Mouse (Mus musculus): ENCODE results near the gene Aldh18a1.
"Not testable (repeated sequence)": the region's sequence is repeated elsewhere in the genome, so short reads cannot be mapped to it uniquely, and the experiment has no call there.

Gene Aldh18a1

DNA sequence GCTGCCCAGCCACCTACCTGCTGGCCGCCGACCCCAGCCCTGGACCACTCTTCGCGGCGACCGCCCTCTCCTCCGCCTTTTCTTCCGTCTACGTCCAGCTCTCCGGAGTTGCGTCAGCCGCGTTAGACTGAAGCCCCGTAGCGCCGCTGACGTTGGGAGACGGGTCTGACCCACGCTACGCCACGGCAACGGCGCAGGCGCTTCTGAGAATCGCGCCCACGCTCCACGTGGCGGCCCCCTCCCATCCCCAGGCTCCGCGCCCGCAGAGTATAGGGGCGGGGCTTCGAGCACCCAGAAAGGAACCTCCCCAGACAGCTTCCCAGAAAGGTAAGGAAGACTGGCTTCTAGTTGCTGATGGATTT, at the start of gene Aldh18a1:
Aldh18a1 (minus strand) TSS at position 171 of the 362 bp plus-strand sequence.
- DNase-seq: peak; percentile 96

- no peak for DNase-seq
Observed at GRCm38 (mm10) chr19:40637601-40638000, 49.3 kb upstream of the Aldh18a1 start.

GRCm38 (mm10) chr19:40637091-40637490, 48.8 kb upstream of the Aldh18a1 start:
- DNase-seq: no peak

DNA sequence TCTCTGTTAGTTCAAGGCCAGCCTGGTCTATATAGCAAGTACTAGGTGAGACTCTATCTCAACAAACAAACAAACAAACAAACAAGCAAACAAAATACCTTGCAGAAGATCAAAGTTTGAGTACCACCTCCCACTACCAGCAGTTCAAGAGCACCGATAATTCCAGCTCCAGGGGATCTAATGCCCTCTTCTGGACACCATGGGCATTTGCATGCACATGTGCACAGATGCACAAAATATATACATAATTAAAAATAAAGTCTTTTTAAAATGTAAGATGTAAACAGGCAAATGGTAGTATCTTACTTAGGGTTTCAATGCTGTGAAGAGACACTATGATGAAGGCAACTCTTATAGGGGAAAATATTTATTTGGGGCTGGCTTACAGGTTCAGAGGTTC, 44.9 kb upstream of the Aldh18a1 start:
- no peak for DNase-seq

DNA sequence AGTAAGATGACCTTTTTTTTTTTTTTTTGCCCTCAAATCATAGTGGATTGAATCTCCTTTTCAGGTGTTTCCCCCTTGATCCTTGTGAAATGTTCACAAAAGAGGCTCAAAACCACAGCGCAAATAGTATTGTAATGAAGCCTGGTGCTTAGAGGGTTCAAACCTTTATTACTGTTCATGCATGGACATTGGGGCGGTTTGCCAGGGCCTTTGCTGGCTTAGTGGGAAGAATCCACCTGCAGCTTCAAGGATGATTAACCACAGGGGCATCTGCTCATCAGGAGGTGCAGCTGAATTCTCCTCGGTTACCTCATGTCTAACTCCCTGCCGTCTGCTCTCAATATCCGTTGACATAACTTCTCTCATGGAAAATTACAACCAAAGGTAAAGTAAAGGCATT, 44.4 kb upstream of the Aldh18a1 start:
- DNase-seq: no peak

DNA sequence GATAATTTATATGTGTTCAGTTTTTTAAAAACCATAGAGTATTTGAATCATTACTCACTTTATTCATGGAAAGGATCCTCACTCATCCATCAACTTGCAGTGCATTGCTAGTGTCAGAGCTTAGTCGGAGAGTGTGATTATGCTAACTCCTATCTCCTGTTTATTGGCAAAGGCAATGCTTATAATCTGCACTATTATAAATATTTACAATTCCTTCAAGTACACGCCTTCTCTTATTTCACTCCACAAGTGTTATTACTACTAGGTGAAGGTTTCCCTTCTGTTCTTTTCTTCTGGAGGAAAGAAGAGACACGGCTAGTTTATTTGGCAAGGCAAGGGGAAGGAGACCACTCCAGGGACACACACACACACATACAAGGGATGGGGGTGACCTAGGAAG, 43.9 kb upstream of the Aldh18a1 start:
- DNase-seq: no peak

DNA sequence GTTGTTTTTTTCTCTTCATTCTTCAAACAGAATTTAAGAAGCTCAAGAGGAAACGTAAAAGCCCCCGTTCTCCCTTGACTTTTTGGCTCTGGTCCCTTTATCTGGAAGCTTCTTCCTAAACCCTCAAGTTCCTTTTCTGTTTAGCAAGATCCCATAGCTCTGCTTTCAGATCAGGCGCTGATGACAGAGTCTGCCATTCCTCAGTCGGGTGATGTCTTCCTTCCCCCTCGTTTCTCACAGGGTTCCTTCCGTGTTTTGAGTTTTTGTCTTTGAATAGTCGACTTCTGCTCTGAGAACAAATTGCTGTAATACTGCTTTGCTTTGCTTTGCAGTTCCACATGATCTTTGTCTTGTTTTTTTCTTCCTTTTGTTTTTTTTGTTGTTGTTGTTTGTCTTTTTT, 42.3 kb upstream of the Aldh18a1 start:
- DNase-seq: no peak

GRCm38 (mm10) chr19:40630096-40630495, 41.8 kb upstream of the Aldh18a1 start:
- DNase-seq: no peak

- DNase-seq: no peak
Observed at GRCm38 (mm10) chr19:40628950-40629349, 40.7 kb upstream of the Aldh18a1 start.

GRCm38 (mm10) chr19:40625935-40626334, 37.7 kb upstream of the Aldh18a1 start:
- DNase-seq: no peak

GRCm38 (mm10) chr19:40621616-40622015, 33.4 kb upstream of the Aldh18a1 start:
- DNase-seq: not testable (repeated sequence)

DNA sequence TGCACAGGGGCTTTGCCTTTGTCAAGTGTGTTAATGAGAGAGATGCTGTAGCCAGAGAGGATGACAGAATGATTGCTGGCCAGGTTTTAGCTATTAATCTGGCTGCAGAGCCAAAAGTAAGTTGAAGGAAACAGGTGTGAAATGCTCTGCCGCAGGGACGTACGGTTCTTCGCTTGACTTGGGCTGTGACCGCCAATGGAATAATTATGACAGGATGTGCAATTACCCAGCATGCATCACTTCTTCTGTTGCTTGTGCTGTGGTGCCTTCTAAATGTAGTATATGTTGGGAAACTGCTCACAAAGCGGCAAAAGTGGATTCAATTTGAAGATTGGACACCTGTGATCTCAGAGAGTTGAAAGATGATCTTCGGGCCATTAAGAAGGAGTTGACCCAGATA, 27.8 kb upstream of the Aldh18a1 start:
- DNase-seq: no peak

- no peak for DNase-seq
Observed at GRCm38 (mm10) chr19:40614811-40615210, 26.5 kb upstream of the Aldh18a1 start.

GRCm38 (mm10) chr19:40611830-40612506, 23.7 kb upstream of the Aldh18a1 start, which contains the start of the genes Tctn3 and Entpd1:
TSS of gene Tctn3 (minus strand) at chr19:40612233.
TSS of gene Entpd1 (plus strand) at chr19:40612366.
- DNase-seq: peak; percentile 95

- DNase-seq: no peak
Observed at GRCm38 (mm10) chr19:40607676-40608075, 19.4 kb upstream of the Aldh18a1 start.

GRCm38 (mm10) chr19:40605189-40605588, 16.9 kb upstream of the Aldh18a1 start:
- no peak for DNase-seq

DNA sequence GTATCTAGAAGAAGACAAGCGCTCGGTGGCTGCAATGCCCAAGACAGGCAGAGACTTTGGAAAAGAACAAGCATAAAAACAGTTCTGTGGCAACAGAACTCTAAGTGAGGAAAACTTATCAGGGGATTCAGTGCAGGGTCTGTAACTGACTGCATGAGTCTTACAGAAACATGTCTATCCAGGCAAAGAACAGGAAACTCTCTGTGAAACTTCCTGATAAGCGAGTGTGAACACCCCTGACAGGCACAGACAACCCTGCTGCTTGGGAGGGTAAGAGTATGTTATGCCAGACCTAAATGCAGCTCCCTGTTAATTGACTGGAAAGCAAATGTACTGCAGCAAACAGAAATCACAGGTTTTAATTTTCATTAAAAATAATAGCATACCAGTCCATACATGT, 13.6 kb upstream of the Aldh18a1 start:
- DNase-seq: no peak

GRCm38 (mm10) chr19:40600846-40601245, 12.6 kb upstream of the Aldh18a1 start:
- not testable (repeated sequence) for DNase-seq

DNA sequence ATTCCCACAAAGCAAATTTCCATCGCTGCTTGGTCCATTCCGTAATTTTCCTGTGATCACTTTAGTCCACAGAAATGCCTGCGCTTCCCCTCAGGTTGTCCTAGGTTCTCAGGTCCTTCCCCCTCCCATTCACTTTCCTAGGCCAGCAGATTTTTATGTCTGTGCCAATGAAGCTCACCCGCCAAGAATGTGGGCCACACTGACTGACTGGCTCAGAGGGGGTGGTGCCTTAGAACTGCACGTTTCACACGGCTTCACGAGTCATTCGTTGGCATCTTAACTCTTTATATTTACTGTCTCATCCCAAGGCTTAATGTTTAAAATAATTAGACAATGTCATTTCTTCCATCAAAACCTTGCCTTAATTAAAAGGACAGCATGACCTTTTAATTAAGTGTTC, 7.6 kb upstream of the Aldh18a1 start:
- no peak for DNase-seq

- no peak for DNase-seq
Observed at GRCm38 (mm10) chr19:40595231-40595630, 7.0 kb upstream of the Aldh18a1 start.

- DNase-seq: no peak
Observed at GRCm38 (mm10) chr19:40589530-40589880, 1.2 kb upstream of the Aldh18a1 start.

DNA sequence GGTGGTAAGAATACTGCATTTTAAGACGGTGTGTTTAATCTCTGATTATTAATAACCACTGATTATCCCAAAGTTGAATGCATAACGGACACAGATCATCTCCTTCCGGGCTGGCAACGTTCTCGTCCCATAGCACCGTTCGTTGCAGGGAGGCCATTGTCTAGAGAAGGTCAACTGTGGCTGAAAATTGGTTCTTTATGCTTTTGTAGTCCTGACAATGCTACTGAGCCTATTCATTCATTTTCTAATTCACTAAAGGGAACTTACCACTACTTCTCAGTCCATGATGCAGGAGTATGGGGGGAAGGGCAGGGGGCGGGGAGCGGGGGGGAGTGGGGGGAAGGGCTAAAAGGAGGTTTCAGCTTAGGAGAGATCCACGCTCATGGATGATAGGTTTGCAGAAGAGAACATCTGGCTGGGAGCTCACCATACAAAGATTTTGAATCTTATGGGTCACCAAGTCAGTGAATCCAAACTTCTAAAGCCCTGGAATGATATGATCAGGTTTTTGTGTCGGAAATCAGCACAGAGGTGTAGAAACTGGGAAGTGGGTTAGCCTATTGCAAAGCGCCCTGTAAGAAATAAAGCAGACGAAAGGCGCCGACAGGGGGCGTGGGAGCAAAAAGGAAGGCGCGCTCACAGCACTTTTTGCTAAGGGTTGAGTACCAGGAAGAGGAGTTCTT, 725 bp upstream of the Aldh18a1 start:
- DNase-seq: peak; percentile 92

GRCm38 (mm10) chr19:40587491-40588292, 571 bp downstream of the Aldh18a1 start:
- no peak for DNase-seq

DNA sequence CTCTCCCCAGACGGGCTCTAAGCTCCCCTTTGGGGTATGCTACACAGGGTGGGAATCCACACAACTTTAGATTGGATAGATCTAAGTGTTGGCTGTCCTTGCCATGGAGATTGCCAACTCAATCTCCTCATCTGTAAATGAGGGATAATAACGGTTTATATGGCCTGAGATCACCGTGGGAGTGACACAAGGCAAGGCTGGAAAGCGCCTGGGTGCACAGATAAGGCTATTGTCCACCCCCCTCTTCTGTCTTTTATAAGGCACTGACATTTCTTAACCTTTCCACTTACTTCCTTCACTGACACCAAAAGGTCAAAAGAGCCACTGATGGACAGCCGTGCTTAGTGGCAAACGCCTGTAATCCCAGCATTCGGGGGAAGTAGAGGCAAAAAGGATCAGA, 1.4 kb downstream of the Aldh18a1 start:
- no peak for DNase-seq
